Mouse (Mus musculus): Measurements from ENCODE around the gene Vamp3.
"Not testable (repeated sequence)": the region's sequence is repeated elsewhere in the genome, so short reads cannot be mapped to it uniquely, and the experiment has no call there.

GRCm38 (mm10) chr4:151017356-151017755 lies 40.4 kb downstream of the Vamp3 start:
- not testable (repeated sequence) for TF ChIP-seq CTCF, EP300 (IDR thresholded peaks at IDR 0.05)
